Mouse (Mus musculus): Measurements from ENCODE around the gene Pick1.

Pick1 gene

GRCm38 (mm10) chr15:79271124-79271746 is 42.3 kb downstream of the Pick1 start:
- peak; percentile 32 to 52 for DNase-seq

GRCm38 (mm10) chr15:79273020-79273419 is 44.0 kb downstream of the Pick1 start:
- DNase-seq: no peak

- no peak for DNase-seq
Observed at GRCm38 (mm10) chr15:79277728-79278127, 48.8 kb downstream of the Pick1 start.

GRCm38 (mm10) chr15:79280209-79280608 is 51.2 kb downstream of the Pick1 start:
- DNase-seq: peak in 1 of 2 experiments; percentile 51

- DNase-seq: peak; percentile 42 to 65
Observed at GRCm38 (mm10) chr15:79280850-79281249, 51.9 kb downstream of the Pick1 start.

GRCm38 (mm10) chr15:79281389-79281788 is 52.4 kb downstream of the Pick1 start:
- peak; percentile 76 to 87 for DNase-seq

- peak; percentile 16 to 25 for DNase-seq
Observed at GRCm38 (mm10) chr15:79282434-79282833, 53.5 kb downstream of the Pick1 start.

GRCm38 (mm10) chr15:79283371-79283770 is 54.4 kb downstream of the Pick1 start:
- DNase-seq: no peak

GRCm38 (mm10) chr15:79285399-79285798 is 56.4 kb downstream of the Pick1 start, which contains the start of gene Baiap2l2:
TSS of gene Baiap2l2 (minus strand) at chr15:79285537.
- DNase-seq: peak in 1 of 2 experiments; percentile 19

- DNase-seq: no peak
Observed at GRCm38 (mm10) chr15:79286141-79286540, 57.2 kb downstream of the Pick1 start.

- no peak for DNase-seq
Observed at GRCm38 (mm10) chr15:79287091-79287490, 58.1 kb downstream of the Pick1 start.

GRCm38 (mm10) chr15:79288387-79288786 is 59.4 kb downstream of the Pick1 start:
- no peak for DNase-seq

GRCm38 (mm10) chr15:79289441-79289840 is 60.5 kb downstream of the Pick1 start:
- no peak for DNase-seq

- DNase-seq: no peak
Observed at GRCm38 (mm10) chr15:79290340-79290739, 61.4 kb downstream of the Pick1 start.

- DNase-seq: no peak
Observed at GRCm38 (mm10) chr15:79292779-79293178, 63.8 kb downstream of the Pick1 start.

GRCm38 (mm10) chr15:79298553-79298952 is 69.6 kb downstream of the Pick1 start:
- peak; percentile 70 to 82 for DNase-seq

All from lung, adult 18-20 months (tissue).